Mouse (Mus musculus): Measurements from ENCODE around the gene Tesk1.
A peak's percentile ranks its signal among the peaks of the same experiment; 100 is the strongest.

Gene Tesk1

DNA sequence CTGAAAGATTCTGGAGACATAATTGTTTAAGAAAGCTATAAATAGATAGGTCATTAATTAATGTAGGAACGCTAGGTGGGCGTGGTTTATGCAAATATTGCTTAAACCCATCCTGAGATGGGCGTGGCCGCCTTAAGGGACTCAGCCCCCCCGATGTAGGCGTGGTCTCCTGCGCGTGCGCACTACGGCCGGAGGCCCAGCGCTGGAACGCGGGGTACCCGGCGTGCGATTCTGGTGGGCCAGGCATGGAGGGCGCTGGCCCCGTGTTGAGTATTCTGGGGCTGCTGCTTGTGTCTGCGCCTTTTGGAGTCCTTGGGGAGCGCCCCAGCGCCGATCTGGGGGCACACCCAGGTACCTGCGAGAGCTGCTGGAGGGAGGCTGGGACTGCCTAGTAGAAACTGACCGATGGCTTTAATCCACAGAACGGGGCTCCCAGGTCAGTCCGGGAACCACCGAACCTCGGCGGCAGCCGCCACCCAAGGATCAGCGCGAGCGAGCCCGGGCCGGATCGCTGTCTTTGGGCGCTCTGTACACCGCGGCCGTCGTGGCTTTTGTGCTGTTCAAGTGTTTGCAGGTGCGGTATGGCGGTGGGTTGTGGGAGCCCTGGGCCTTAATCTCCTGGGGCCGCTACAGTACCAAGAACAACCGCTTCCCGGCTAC, 51.6 kb downstream of the Tesk1 start:
- peak; percentile 98 to 99 for DNase-seq

DNA sequence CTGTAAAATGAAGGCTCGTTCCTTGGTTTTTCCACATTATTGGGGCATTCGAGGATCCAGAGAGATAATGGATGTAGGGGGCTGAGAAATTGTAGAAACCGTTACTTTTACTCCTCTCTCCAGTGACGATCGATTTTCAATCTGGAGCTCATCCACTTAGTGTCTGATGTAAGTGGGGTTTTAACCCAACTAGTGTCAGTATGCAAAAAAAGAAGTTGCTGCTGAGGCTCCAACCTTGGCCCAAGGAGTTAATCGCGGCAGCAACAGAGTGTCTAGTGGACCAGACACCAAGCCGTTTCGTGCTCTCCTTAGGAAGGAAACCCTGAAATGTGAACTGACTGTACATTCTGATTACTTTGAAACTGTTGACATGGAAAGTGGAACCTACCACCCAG, 52.1 kb downstream of the Tesk1 start:
- no peak for DNase-seq

DNA sequence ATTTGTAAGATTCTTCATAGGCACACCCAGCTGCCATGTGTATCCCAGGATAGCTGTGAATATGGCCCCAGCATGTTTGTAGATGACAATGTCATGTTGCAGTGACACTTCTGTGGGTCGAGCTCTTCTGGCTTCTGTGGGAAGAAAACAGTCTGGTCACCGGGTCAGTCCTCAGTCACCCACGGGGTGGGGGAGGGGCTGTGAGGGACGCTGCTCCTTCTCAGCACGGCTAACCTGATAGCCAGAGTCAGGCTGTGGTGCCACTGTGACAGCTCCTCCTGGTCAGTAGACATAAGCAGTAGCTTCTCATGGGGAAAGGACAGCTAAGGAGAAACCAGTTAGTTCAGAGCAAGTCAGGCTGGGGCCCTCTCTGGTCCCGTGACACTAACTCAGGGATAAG, 54.8 kb downstream of the Tesk1 start:
- no peak for DNase-seq

DNA sequence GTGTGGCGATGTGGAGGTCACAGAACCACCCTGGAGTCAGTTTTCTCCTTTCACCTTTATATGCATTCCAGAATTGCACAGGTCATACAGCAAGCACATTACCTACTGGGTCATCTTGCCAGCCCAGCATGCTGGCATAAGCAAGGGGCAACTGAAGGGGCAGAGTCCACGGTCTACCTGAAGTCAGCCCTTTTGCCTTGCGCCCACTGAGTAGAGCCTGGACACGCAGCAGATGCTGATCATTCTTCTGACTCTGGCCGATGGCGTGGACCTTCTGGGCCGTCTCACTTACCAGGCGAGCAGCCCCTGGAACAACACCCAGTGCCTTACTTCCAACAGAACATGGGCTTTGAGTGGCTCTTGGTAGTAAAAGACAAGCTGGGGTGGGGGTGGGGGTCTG, 55.7 kb downstream of the Tesk1 start:
- no peak for DNase-seq
